Mouse (Mus musculus) MEL (cell line): ENCODE results near the gene Tmem234. TPM values are rescaled to one million over a fixed set of nuclear protein-coding genes. Genes with fewer than 3 reads are reported as not detected.

Experiments used
- DNase-seq: peaks from one replicate; pipeline ENCODE4 v3.0.0; 2011; ENCODE audit warnings: low read depth, low spot score
- H3K27ac ChIP-seq: 2 replicates; pipeline ENCODE4 v1.5.1; 2012; ENCODE audit warnings: low read depth, mild to moderate bottlenecking, control low read depth, low read length, moderate library complexity; ENCODE audit not compliant: control insufficient read depth
- H3K27me3 ChIP-seq, 2 experiments: fragments of 150-350 bp in 1 of 2; sonication (generic) in 1 of 2; 2 replicates each; pipeline ENCODE4 v1.6.1; 2012; ENCODE audit warnings: low read length in 2 of 2, mild to moderate bottlenecking in 2 of 2, improper control_type of control experiment in 1 of 2, moderate library complexity in 1 of 2; ENCODE audit not compliant: insufficient read depth in 2 of 2, control insufficient read depth in 1 of 2
- H3K36me3 ChIP-seq, 2 experiments: 2 replicates each; pipeline ENCODE4 v1.6.1; 2012 to 2014; ENCODE audit warnings: low read length in 2 of 2, improper control_type of control experiment in 1 of 2, inconsistent platforms in 1 of 2, mild to moderate bottlenecking in 1 of 2; ENCODE audit not compliant: insufficient read depth in 2 of 2, control insufficient read depth in 1 of 2
- H3K4me1 ChIP-seq, 2 experiments: fragments of 150-350 bp in 1 of 2; sonication (generic) in 1 of 2; 2 replicates each; pipeline ENCODE4 v1.6.1; 2012; ENCODE audit warnings: low read length in 2 of 2, improper control_type of control experiment in 1 of 2, mild to moderate bottlenecking in 1 of 2; ENCODE audit not compliant: insufficient read depth in 2 of 2, control insufficient read depth in 1 of 2
- H3K4me3 ChIP-seq, 2 experiments: fragments of 150-350 bp in 1 of 2; sonication (generic) in 1 of 2; 2 replicates each; pipeline ENCODE4 v1.5.1; 2012; ENCODE audit warnings: low read depth in 2 of 2, low read length in 2 of 2, mild to moderate bottlenecking in 2 of 2, moderate library complexity in 2 of 2, control low read depth in 1 of 2, improper control_type of control experiment in 1 of 2; ENCODE audit not compliant: control insufficient read depth in 1 of 2, insufficient read depth in 1 of 2
- H3K79me2 ChIP-seq: 2 replicates; pipeline ENCODE4 v1.6.1; 2012; ENCODE audit warnings: mild to moderate bottlenecking, low read length, moderate library complexity; ENCODE audit not compliant: control insufficient read depth, poor library complexity, insufficient read depth
- H3K9ac ChIP-seq: 2 replicates; pipeline ENCODE4 v1.6.1; 2012; ENCODE audit warnings: low read depth, mild to moderate bottlenecking, control low read depth, low read length, moderate library complexity; ENCODE audit not compliant: control insufficient read depth, poor library complexity, severe bottlenecking
- H3K9me3 ChIP-seq: fragments of 150-350 bp; sonication (generic); replicated peaks from 2 replicates; pipeline ENCODE4 v1.6.1; 2012; ENCODE audit warnings: mild to moderate bottlenecking, low read length, improper control_type of control experiment, moderate library complexity; ENCODE audit not compliant: insufficient read depth
- BHLHE40 ChIP-seq: IDR thresholded peaks from 2 replicates; pipeline ENCODE4 v1.6.1; 2012; ENCODE audit warnings: low read depth, mild to moderate bottlenecking, inconsistent platforms, low read length, improper control_type of control experiment, borderline replicate concordance
- CHD2 ChIP-seq: IDR thresholded peaks from 2 replicates; pipeline ENCODE4 v1.6.1; 2011; ENCODE audit warnings: low read length, improper control_type of control experiment
- CTCF ChIP-seq, 3 experiments: IDR thresholded peaks in 2 of 3; conservative IDR thresholded peaks in 1 of 3; 2 replicates each; pipeline ENCODE4 v1.5.1; 2011 to 2012; ENCODE audit warnings: low read length in 3 of 3, low read depth in 2 of 3, mild to moderate bottlenecking in 2 of 3, improper control_type of control experiment in 1 of 3, inconsistent platforms in 1 of 3, mixed read lengths in 1 of 3, moderate library complexity in 1 of 3; ENCODE audit not compliant: control insufficient read depth in 1 of 3, insufficient read depth in 1 of 3, poor library complexity in 1 of 3, severe bottlenecking in 1 of 3
- E2F4 ChIP-seq: IDR thresholded peaks from 2 replicates; pipeline ENCODE4 v1.6.1; 2011; ENCODE audit warnings: low read depth, low read length, improper control_type of control experiment, borderline replicate concordance
- ELF1 ChIP-seq: IDR thresholded peaks from 2 replicates; pipeline ENCODE4 v1.6.1; 2014; ENCODE audit warnings: low read depth, mild to moderate bottlenecking, inconsistent platforms, low read length, improper control_type of control experiment, moderate library complexity
- EP300 ChIP-seq, 2 experiments: IDR thresholded peaks; 2 replicates each; pipeline ENCODE4 v1.6.1; 2011; ENCODE audit warnings: improper control_type of control experiment in 2 of 2, low read length in 2 of 2, low read depth in 1 of 2, mild to moderate bottlenecking in 1 of 2
- ETS1 ChIP-seq: IDR thresholded peaks from 2 replicates; pipeline ENCODE4 v1.6.1; 2012; ENCODE audit warnings: low read depth, mild to moderate bottlenecking, inconsistent platforms, low read length, improper control_type of control experiment, moderate library complexity
- HCFC1 ChIP-seq: IDR thresholded peaks from 2 replicates; pipeline ENCODE4 v1.6.1; 2012; ENCODE audit warnings: low read depth, mild to moderate bottlenecking, inconsistent platforms, low read length, improper control_type of control experiment, moderate library complexity
- JUND ChIP-seq: IDR thresholded peaks from 2 replicates; pipeline ENCODE4 v1.6.1; 2011; ENCODE audit warnings: low read depth, mild to moderate bottlenecking, improper control_type of control experiment, low read length
- KAT2A ChIP-seq: conservative IDR thresholded peaks from 2 replicates; pipeline ENCODE4 v1.6.1; 2012; ENCODE audit warnings: low read depth, low read length, improper control_type of control experiment, inconsistent platforms
- MAFK ChIP-seq: IDR thresholded peaks from 2 replicates; pipeline ENCODE4 v1.6.1; 2011; ENCODE audit warnings: low read depth, mild to moderate bottlenecking, low read length, improper control_type of control experiment, borderline replicate concordance
- MAX ChIP-seq: IDR thresholded peaks from 2 replicates; pipeline ENCODE4 v1.6.1; 2011; ENCODE audit warnings: low read length, improper control_type of control experiment
- MAZ ChIP-seq: IDR thresholded peaks from 2 replicates; pipeline ENCODE4 v1.6.1; 2012; ENCODE audit warnings: low read depth, mild to moderate bottlenecking, inconsistent platforms, low read length, improper control_type of control experiment
- MEF2A ChIP-seq: IDR thresholded peaks from 2 replicates; pipeline ENCODE4 v1.6.1; 2014; ENCODE audit warnings: low read depth, mild to moderate bottlenecking, inconsistent platforms, low read length, improper control_type of control experiment; ENCODE audit not compliant: poor library complexity, insufficient replicate concordance, severe bottlenecking; ENCODE audit errors: extremely low read depth
- MXI1 ChIP-seq: IDR thresholded peaks from 2 replicates; pipeline ENCODE4 v1.6.1; 2011; ENCODE audit warnings: mild to moderate bottlenecking, low read depth, low read length, improper control_type of control experiment
- MYB ChIP-seq: IDR thresholded peaks from 2 replicates; pipeline ENCODE4 v1.6.1; 2011; ENCODE audit warnings: mild to moderate bottlenecking, low read depth, low read length, improper control_type of control experiment
- MYC ChIP-seq: IDR thresholded peaks from 2 replicates; pipeline ENCODE4 v1.6.1; 2011; ENCODE audit warnings: low read depth, mild to moderate bottlenecking, low read length, improper control_type of control experiment, moderate library complexity
- NELFE ChIP-seq: IDR thresholded peaks from 2 replicates; pipeline ENCODE4 v1.6.1; 2011; ENCODE audit warnings: low read depth, low read length, improper control_type of control experiment
- NRF1 ChIP-seq: IDR thresholded peaks from 2 replicates; pipeline ENCODE4 v1.6.1; 2014; ENCODE audit warnings: low read depth, mild to moderate bottlenecking, inconsistent platforms, low read length, improper control_type of control experiment, moderate library complexity; ENCODE audit not compliant: poor library complexity, insufficient read depth, severe bottlenecking
- POLR2A ChIP-seq, 2 experiments: IDR thresholded peaks; 2 replicates each; pipeline ENCODE4 v1.6.1; 2011 to 2012; ENCODE audit warnings: low read length in 2 of 2, mild to moderate bottlenecking in 2 of 2, control low read depth in 1 of 2, improper control_type of control experiment in 1 of 2, low read depth in 1 of 2, moderate library complexity in 1 of 2; ENCODE audit not compliant: control insufficient read depth in 1 of 2, insufficient read depth in 1 of 2, poor library complexity in 1 of 2
- RAD21 ChIP-seq: IDR thresholded peaks from 2 replicates; pipeline ENCODE4 v1.6.1; 2011; ENCODE audit warnings: mild to moderate bottlenecking, low read depth, low read length, improper control_type of control experiment
- RCOR1 ChIP-seq: IDR thresholded peaks from 2 replicates; pipeline ENCODE4 v1.6.1; 2012; ENCODE audit warnings: low read depth, mild to moderate bottlenecking, inconsistent platforms, low read length, improper control_type of control experiment
- SIN3A ChIP-seq: IDR thresholded peaks from 2 replicates; pipeline ENCODE4 v1.6.1; 2012; ENCODE audit warnings: low read length, improper control_type of control experiment, inconsistent platforms
- SMC3 ChIP-seq: IDR thresholded peaks from 2 replicates; pipeline ENCODE4 v1.6.1; 2011; ENCODE audit warnings: low read depth, low read length, improper control_type of control experiment
- TAL1 ChIP-seq: IDR thresholded peaks from 2 replicates; pipeline ENCODE4 v1.6.1; 2012; ENCODE audit warnings: mild to moderate bottlenecking, inconsistent platforms, low read length, moderate library complexity, mixed read lengths
- TBP ChIP-seq: IDR thresholded peaks from 2 replicates; pipeline ENCODE4 v1.8.0; 2011; ENCODE audit warnings: low read depth, low read length, improper control_type of control experiment
- TCF12 ChIP-seq: IDR thresholded peaks from 2 replicates; pipeline ENCODE4 v1.6.1; 2014; ENCODE audit warnings: low read depth, mild to moderate bottlenecking, inconsistent platforms, low read length, improper control_type of control experiment, moderate library complexity
- UBTF ChIP-seq: IDR thresholded peaks from 2 replicates; pipeline ENCODE4 v1.6.1; 2012; ENCODE audit warnings: low read depth, mild to moderate bottlenecking, inconsistent platforms, low read length, improper control_type of control experiment, moderate library complexity, borderline replicate concordance; ENCODE audit not compliant: insufficient read depth
- USF1 ChIP-seq: IDR thresholded peaks from 2 replicates; pipeline ENCODE4 v1.6.1; 2014; ENCODE audit warnings: low read depth, mild to moderate bottlenecking, inconsistent platforms, low read length, improper control_type of control experiment, moderate library complexity
- ZMIZ1 ChIP-seq: IDR thresholded peaks from 2 replicates; pipeline ENCODE4 v1.6.1; 2012; ENCODE audit warnings: low read depth, mild to moderate bottlenecking, inconsistent platforms, low read length, improper control_type of control experiment, moderate library complexity
- ZNF384 ChIP-seq: IDR thresholded peaks from 2 replicates; pipeline ENCODE4 v1.6.1; 2012; ENCODE audit warnings: low read depth, mild to moderate bottlenecking, inconsistent platforms, low read length, improper control_type of control experiment
- polyA plus RNA-seq, 2 experiments: library from polyadenylated mRNA; stranded (reverse) in 1 of 2; unstranded in 1 of 2; fragments of >175 nt in 1 of 2; fragments of >200 nt in 1 of 2; gene quantifications; 2 replicates each; pipeline versions ENCODE4 v1.2.1 to v1.2.4; 2012; ENCODE audit warnings: low replicate concordance in 2 of 2, low read depth in 1 of 2; ENCODE audit not compliant: insufficient read length in 2 of 2, insufficient read depth in 1 of 2, missing spikeins in 1 of 2
- total RNA-seq: library from RNA; depleted of rRNA; stranded (reverse); fragments of 300-350 nt; gene quantifications from 2 replicates; pipeline ENCODE4 v1.2.3, GENCODE M21; 2012

Gene Tmem234
- total and polyA plus RNA-seq, 3 experiments = 148 to 220 TPM; not detected in 1

DNA sequence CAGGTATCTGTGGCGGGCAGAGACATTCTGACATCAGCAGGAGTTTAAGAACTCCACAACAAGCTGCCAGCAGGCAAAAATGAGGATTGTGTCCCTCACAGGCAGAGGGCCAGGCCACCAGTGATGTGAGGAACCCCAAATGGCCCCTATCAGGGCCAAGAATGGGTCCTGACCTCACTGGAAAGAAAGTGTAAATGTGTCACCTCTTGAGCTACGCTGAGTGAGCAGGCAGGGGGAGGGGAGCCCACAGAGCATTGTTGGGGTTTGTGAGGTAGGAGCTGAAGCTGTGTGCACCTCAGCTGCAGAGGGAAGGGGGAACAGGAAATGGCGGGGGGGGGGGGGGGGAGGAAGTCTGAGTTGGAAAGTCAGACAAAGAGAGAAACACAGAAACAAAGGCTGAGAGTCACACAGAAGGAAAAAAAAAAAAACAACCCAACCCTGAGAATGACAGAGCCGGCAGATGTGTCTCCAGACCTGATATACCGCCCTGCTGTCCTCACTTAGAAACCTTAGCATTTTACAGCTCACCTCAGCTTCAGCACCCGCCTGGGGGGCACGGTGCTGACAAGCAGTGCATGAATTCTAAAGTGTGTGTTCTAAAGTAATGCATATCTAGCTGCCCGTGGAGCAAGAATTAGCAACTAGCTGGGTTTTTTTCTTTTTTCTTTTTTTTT is 25.2 kb upstream of the Tmem234 start:
- Histone ChIP-seq H3K27ac (0 out of 2 replicates have a peak overlapping the region, but pooled peaks have one; percentile 2), H3K9me3 (no peaks in the 10 kb centered on the region), H3K4me3 (peak overlapping the region; percentile 22 to 77), H3K4me1 (peaks cover 0 to 20% of the 10 kb centered on the region in 2 experiments; a peak in 3 of 4 replicates), H3K9ac (peak overlapping the region; percentile 1), H3K79me2 (no peaks in the 10 kb centered on the region), H3K36me3 (peaks cover 0 to 6% of the 10 kb centered on the region in 2 experiments; a peak in 2 of 4 replicates), H3K27me3 (no peaks in the 10 kb centered on the region)
- TF ChIP-seq SIN3A = no peak
- TF ChIP-seq CTCF (IDR thresholded peaks at IDR 0.05 in 2 of 3, conservative IDR thresholded peaks at IDR 0.05 in 1 of 3; ENCODE audit: control insufficient read depth in 1 of 3, insufficient read depth in 1 of 3, low read depth in 2 of 3, low read length in 3 of 3, poor library complexity in 1 of 3, severe bottlenecking in 1 of 3) = no peak
- no peak for TF ChIP-seq MYC
- no peak for TF ChIP-seq ZMIZ1
- TF ChIP-seq ZNF384 = peak; percentile 79
- TF ChIP-seq JUND = no peak
- no peak for TF ChIP-seq USF1
- 0 out of 2 replicates have a peak, but pooled peaks have one; percentile 25 for TF ChIP-seq MAZ
- no peak for TF ChIP-seq POLR2A (IDR thresholded peaks at IDR 0.05; ENCODE audit: control insufficient read depth in 1 of 2, insufficient read depth in 1 of 2, low read depth in 1 of 2, low read length in 2 of 2, poor library complexity in 1 of 2)
- no peak for TF ChIP-seq E2F4
- TF ChIP-seq TAL1 = no peak
- TF ChIP-seq TBP = no peak
- no peak for TF ChIP-seq EP300 (IDR thresholded peaks at IDR 0.05; ENCODE audit: low read depth in 1 of 2, low read length in 2 of 2)
- TF ChIP-seq CHD2 = no peak
- TF ChIP-seq RCOR1 = no peak
- no peak for TF ChIP-seq MEF2A
- no peak for TF ChIP-seq ELF1
- no peak for TF ChIP-seq TCF12
- TF ChIP-seq NRF1 = no peak
- TF ChIP-seq MYB = no peak
- no peak for TF ChIP-seq MXI1
- TF ChIP-seq NELFE = no peak
- no peak for TF ChIP-seq KAT2A
- no peak for TF ChIP-seq HCFC1
- TF ChIP-seq ETS1 = peak; percentile 37; the same call in 1 of the 2 replicates
- no peak for TF ChIP-seq RAD21
- TF ChIP-seq BHLHE40 = no peak
- TF ChIP-seq UBTF = no peak
- 0 out of 2 replicates have a peak, but pooled peaks have one; percentile 15 for TF ChIP-seq MAX
- TF ChIP-seq MAFK = no peak
- TF ChIP-seq SMC3 = no peak
- DNase-seq = peak; percentile 72
